Mouse (Mus musculus): ENCODE results near the gene Lrfn4.

DNA sequence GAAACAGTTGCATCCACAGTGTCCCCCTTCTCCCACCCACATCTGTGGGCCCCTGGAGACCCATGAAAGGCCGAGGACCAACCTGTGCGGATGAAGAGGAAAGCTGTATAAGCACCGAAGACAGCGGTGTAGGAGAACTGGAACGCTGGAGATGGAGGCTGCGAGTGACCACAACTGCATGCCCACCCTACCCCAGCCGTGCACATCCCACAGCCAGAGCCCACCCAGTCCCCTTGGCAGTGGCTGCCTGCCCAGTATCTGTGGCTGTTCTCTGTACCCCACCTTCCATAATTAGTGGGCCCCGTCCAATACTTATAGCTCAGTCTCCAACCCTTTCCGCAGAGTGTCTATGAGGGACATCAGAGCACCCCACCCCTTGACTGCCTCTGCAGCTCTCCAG is 8.0 kb upstream of the Lrfn4 start:
- TF ChIP-seq CTCF (IDR thresholded peaks at IDR 0.05; ENCODE audit: extremely low read depth, insufficient read length, insufficient replicate concordance, low read depth, low read length) = no peak
- no peak for TF ChIP-seq POLR2A (IDR thresholded peaks at IDR 0.05; ENCODE audit: low read depth, low read length)
